Mouse (Mus musculus) CH12.LX (cell line): ENCODE results near the gene Hist1h2be.
A peak's percentile ranks its signal among the peaks of the same experiment; 100 is the strongest.

Experiments
- BHLHE40 ChIP-seq: IDR thresholded peaks from 2 replicates; pipeline ENCODE4 v1.6.1; 2011; ENCODE audit warnings: mild to moderate bottlenecking, low read depth, low read length, improper control_type of control experiment
- CTCF ChIP-seq, 2 experiments: IDR thresholded peaks in 1 of 2; conservative IDR thresholded peaks in 1 of 2; 2 replicates each; pipeline ENCODE4 v1.5.1; 2011 to 2012; ENCODE audit warnings: low read depth in 2 of 2, low read length in 2 of 2, improper control_type of control experiment in 1 of 2, inconsistent platforms in 1 of 2, mild to moderate bottlenecking in 1 of 2, moderate library complexity in 1 of 2
- ELF1 ChIP-seq: IDR thresholded peaks from 2 replicates; pipeline ENCODE4 v1.6.1; 2014; ENCODE audit warnings: low read depth, mild to moderate bottlenecking, inconsistent platforms, low read length, improper control_type of control experiment
- NRF1 ChIP-seq: IDR thresholded peaks from 2 replicates; pipeline ENCODE4 v1.6.1; 2014; ENCODE audit warnings: low read depth, mild to moderate bottlenecking, inconsistent platforms, low read length, improper control_type of control experiment, moderate library complexity
- POLR2A ChIP-seq: IDR thresholded peaks from 2 replicates; pipeline ENCODE4 v1.6.1; 2011; ENCODE audit warnings: low read depth, mild to moderate bottlenecking, improper control_type of control experiment, low read length
- UBTF ChIP-seq: IDR thresholded peaks from 2 replicates; pipeline ENCODE4 v1.6.1; 2012; ENCODE audit warnings: low read depth, mild to moderate bottlenecking, inconsistent platforms, low read length, improper control_type of control experiment, moderate library complexity
- ZNF384 ChIP-seq: IDR thresholded peaks from 2 replicates; pipeline ENCODE4 v1.6.1; 2012; ENCODE audit warnings: low read depth, low read length, improper control_type of control experiment, inconsistent platforms

DNA sequence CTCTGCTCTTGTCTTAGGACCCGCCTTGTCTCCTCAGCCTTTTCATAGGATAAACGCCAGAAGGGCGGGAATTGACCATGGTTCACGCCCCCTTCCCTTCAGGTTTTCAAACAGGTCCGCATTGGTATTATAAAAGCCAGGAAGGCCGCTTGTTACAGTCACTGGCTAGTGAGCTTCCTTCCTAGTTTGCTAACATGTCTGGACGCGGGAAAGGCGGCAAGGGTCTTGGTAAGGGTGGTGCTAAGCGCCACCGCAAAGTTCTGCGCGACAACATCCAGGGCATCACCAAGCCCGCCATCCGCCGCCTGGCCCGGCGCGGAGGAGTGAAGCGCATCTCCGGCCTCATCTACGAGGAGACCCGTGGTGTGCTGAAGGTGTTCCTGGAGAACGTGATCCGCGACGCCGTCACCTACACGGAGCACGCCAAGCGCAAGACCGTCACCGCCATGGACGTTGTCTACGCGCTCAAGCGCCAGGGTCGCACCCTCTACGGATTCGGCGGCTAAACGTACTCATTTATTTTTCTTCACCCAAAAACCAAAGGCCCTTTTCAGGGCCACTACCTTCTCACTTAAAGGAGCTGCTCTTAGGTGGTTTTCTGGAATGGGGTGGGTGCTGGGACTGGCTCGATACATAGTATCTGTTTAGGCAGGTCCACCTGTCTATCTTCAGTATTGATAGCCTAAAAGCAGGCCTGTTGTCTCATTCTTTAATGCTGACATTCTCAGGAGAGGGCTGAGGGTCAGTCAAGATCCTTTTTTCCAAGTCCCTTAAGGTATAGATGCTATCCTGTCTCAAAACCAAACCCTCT, 39.3 kb downstream of the Hist1h2be start, which contains the start of gene Hist1h4d:
- TF ChIP-seq BHLHE40 (peak; percentile 56), ELF1 (peak; percentile 52), POLR2A (peak; percentile 99), UBTF (peak; percentile 99), CTCF (conservative IDR thresholded peaks at IDR 0.05 in 1 of 2, IDR thresholded peaks at IDR 0.05 in 1 of 2; ENCODE audit: low read depth in 2 of 2, low read length in 2 of 2) (no peak), ZNF384 (no peak), NRF1 (peak; percentile 35)
